Mouse (Mus musculus): Measurements from ENCODE around the gene Arrb1. TPM values are rescaled to one million over a fixed set of nuclear protein-coding genes. Genes with fewer than 3 reads are reported as not detected.
A peak's percentile ranks its signal among the peaks of the same experiment; 100 is the strongest.
"Not testable (repeated sequence)": the region's sequence is repeated elsewhere in the genome, so short reads cannot be mapped to it uniquely, and the experiment has no call there.

The Arrb1 gene
- polyA plus RNA-seq (2015; fragmentation: Nextera tagmentation; extraction: Ambion mirVana) = 15.1 and 16.6 TPM in 2 replicates

GRCm38 (mm10) chr7:99534901-99535735 lies at the start of gene Arrb1:
Gene Arrb1, plus strand, starts transcription at chr7:99535466.
- H3K27me3 ChIP-seq (replicated peaks) = no peaks in the 10 kb centered on the region
- H3K4me2 ChIP-seq = peak within 1 kb of the TSS; percentile 83
- peak within 1 kb of the TSS; percentile 93 for H3K27ac ChIP-seq (replicated peaks)
- no peaks in the 10 kb centered on the region for H3K9me3 ChIP-seq (replicated peaks)
- under 1% methylated on average over 67 of the region's 68 CpGs for WGBS
- peak; percentile 92 for ATAC-seq (ENCODE audit: low FRiP score)
- H3K36me3 ChIP-seq = no peaks in the 10 kb centered on the region
- peak within 1 kb of the TSS; percentile 75 for H3K9ac ChIP-seq (replicated peaks)
- H3K4me1 ChIP-seq = peaks cover 56% of the 10 kb centered on the region
- H3K4me3 ChIP-seq (replicated peaks) = peak within 1 kb of the TSS; percentile 66

GRCm38 (mm10) chr7:99489708-99490107 lies 45.6 kb upstream of the Arrb1 start:
- no peak for ATAC-seq (ENCODE audit: low FRiP score)
- Histone ChIP-seq H3K36me3 (no peaks in the 10 kb centered on the region), H3K9me3 (replicated peaks) (peaks cover 4% of the 10 kb centered on the region; the same call in 1 of the 2 replicates), H3K4me3 (replicated peaks) (no peak overlapping the region), H3K27me3 (replicated peaks) (peaks cover 10% of the 10 kb centered on the region; the same call in 1 of the 2 replicates), H3K27ac (replicated peaks) (no peak overlapping the region), H3K4me1 (no peaks in the 10 kb centered on the region), H3K9ac (replicated peaks) (no peak overlapping the region), H3K4me2 (no peak overlapping the region)
- WGBS = 77% methylated on average over 5 of the region's 5 CpGs

GRCm38 (mm10) chr7:99499128-99499527 lies 36.1 kb upstream of the Arrb1 start:
- Histone ChIP-seq H3K27me3 (replicated peaks) (no peaks in the 10 kb centered on the region), H3K4me2 (no peak overlapping the region), H3K27ac (replicated peaks) (no peak overlapping the region; the same call in 1 of the 2 replicates), H3K9ac (replicated peaks) (no peak overlapping the region), H3K36me3 (no peaks in the 10 kb centered on the region), H3K9me3 (replicated peaks) (no peaks in the 10 kb centered on the region), H3K4me3 (replicated peaks) (no peak overlapping the region), H3K4me1 (no peaks in the 10 kb centered on the region)
- ATAC-seq (ENCODE audit: low FRiP score) = no peak
- WGBS = 42% methylated on average over 1 of the region's 1 CpGs

GRCm38 (mm10) chr7:99500201-99500600 lies 35.1 kb upstream of the Arrb1 start:
- Histone ChIP-seq H3K4me1 (no peaks in the 10 kb centered on the region), H3K36me3 (no peaks in the 10 kb centered on the region), H3K27ac (replicated peaks) (no peak overlapping the region), H3K4me2 (no peak overlapping the region), H3K27me3 (replicated peaks) (no peaks in the 10 kb centered on the region), H3K9ac (replicated peaks) (no peak overlapping the region), H3K4me3 (replicated peaks) (no peak overlapping the region), H3K9me3 (replicated peaks) (no peaks in the 10 kb centered on the region)
- 8% methylated on average over 8 of the region's 8 CpGs for WGBS
- peak; percentile 85 for ATAC-seq (ENCODE audit: low FRiP score)

GRCm38 (mm10) chr7:99500655-99501054 lies 34.6 kb upstream of the Arrb1 start:
- Histone ChIP-seq H3K9me3 (replicated peaks) (no peaks in the 10 kb centered on the region), H3K4me1 (no peaks in the 10 kb centered on the region), H3K4me3 (replicated peaks) (no peak overlapping the region), H3K36me3 (no peaks in the 10 kb centered on the region), H3K4me2 (no peak overlapping the region), H3K27ac (replicated peaks) (no peak overlapping the region), H3K9ac (replicated peaks) (no peak overlapping the region), H3K27me3 (replicated peaks) (no peaks in the 10 kb centered on the region)
- no peak for ATAC-seq (ENCODE audit: low FRiP score)
- WGBS = 36% methylated on average over 5 of the region's 5 CpGs

GRCm38 (mm10) chr7:99501148-99501547 lies 34.1 kb upstream of the Arrb1 start:
- ATAC-seq (ENCODE audit: low FRiP score) = no peak
- H3K27me3 ChIP-seq (replicated peaks) = no peaks in the 10 kb centered on the region
- no peaks in the 10 kb centered on the region for H3K36me3 ChIP-seq
- H3K27ac ChIP-seq (replicated peaks) = no peak overlapping the region
- H3K4me1 ChIP-seq = no peaks in the 10 kb centered on the region
- H3K9ac ChIP-seq (replicated peaks) = no peak overlapping the region
- no peaks in the 10 kb centered on the region for H3K9me3 ChIP-seq (replicated peaks)
- 58% methylated on average over 1 of the region's 1 CpGs for WGBS
- no peak overlapping the region for H3K4me3 ChIP-seq (replicated peaks)
- no peak overlapping the region for H3K4me2 ChIP-seq

- Histone ChIP-seq H3K9me3 (replicated peaks) (no peaks in the 10 kb centered on the region), H3K4me1 (no peaks in the 10 kb centered on the region), H3K9ac (replicated peaks) (no peak overlapping the region), H3K4me3 (replicated peaks) (no peak overlapping the region), H3K27ac (replicated peaks) (no peak overlapping the region), H3K27me3 (replicated peaks) (no peaks in the 10 kb centered on the region), H3K4me2 (no peak overlapping the region), H3K36me3 (no peaks in the 10 kb centered on the region)
- ATAC-seq (ENCODE audit: low FRiP score) = no peak
Observed at GRCm38 (mm10) chr7:99504556-99504955, 30.7 kb upstream of the Arrb1 start.

- not testable (repeated sequence) for H3K9me3 ChIP-seq (replicated peaks); H3K4me3 ChIP-seq (replicated peaks); H3K36me3 ChIP-seq; H3K27ac ChIP-seq (replicated peaks); H3K4me2 ChIP-seq; H3K27me3 ChIP-seq (replicated peaks); ATAC-seq (ENCODE audit: low FRiP score); H3K4me1 ChIP-seq; H3K9ac ChIP-seq (replicated peaks)
- WGBS = 41% methylated on average over 2 of the region's 2 CpGs
Observed at GRCm38 (mm10) chr7:99508187-99508586, 27.1 kb upstream of the Arrb1 start.

GRCm38 (mm10) chr7:99510087-99510501 lies 25.2 kb upstream of the Arrb1 start:
- no peaks in the 10 kb centered on the region for H3K27me3 ChIP-seq (replicated peaks)
- no peaks in the 10 kb centered on the region for H3K9me3 ChIP-seq (replicated peaks)
- H3K9ac ChIP-seq (replicated peaks) = no peak overlapping the region
- peaks cover 10% of the 10 kb centered on the region for H3K4me1 ChIP-seq
- ATAC-seq (ENCODE audit: low FRiP score) = peak; percentile 87
- H3K36me3 ChIP-seq = no peaks in the 10 kb centered on the region
- H3K4me2 ChIP-seq = peak overlapping the region; percentile 44
- H3K27ac ChIP-seq (replicated peaks) = peak overlapping the region; percentile 79
- H3K4me3 ChIP-seq (replicated peaks) = no peak overlapping the region
- WGBS = 5% methylated on average over 8 of the region's 8 CpGs

GRCm38 (mm10) chr7:99516092-99516813 lies 19.0 kb upstream of the Arrb1 start:
- Histone ChIP-seq H3K4me3 (replicated peaks) (no peak overlapping the region), H3K36me3 (no peaks in the 10 kb centered on the region), H3K9me3 (replicated peaks) (no peaks in the 10 kb centered on the region), H3K4me1 (no peaks in the 10 kb centered on the region), H3K27me3 (replicated peaks) (no peaks in the 10 kb centered on the region), H3K4me2 (no peak overlapping the region), H3K27ac (replicated peaks) (no peak overlapping the region), H3K9ac (replicated peaks) (no peak overlapping the region)
- no peak for ATAC-seq (ENCODE audit: low FRiP score)
- 86% methylated on average over 9 of the region's 9 CpGs for WGBS

- 84% methylated on average over 3 of the region's 3 CpGs for WGBS
Observed at GRCm38 (mm10) chr7:99516814-99517157, 18.5 kb upstream of the Arrb1 start.

More at GRCm38 (mm10) chr7:99516814-99517157, 18.5 kb upstream of the Arrb1 start:
- H3K9ac ChIP-seq (replicated peaks) = no peak overlapping the region
- no peak overlapping the region for H3K4me3 ChIP-seq (replicated peaks)
- H3K27ac ChIP-seq (replicated peaks) = no peak overlapping the region
- no peaks in the 10 kb centered on the region for H3K27me3 ChIP-seq (replicated peaks)
- no peak for ATAC-seq (ENCODE audit: low FRiP score)
- H3K4me1 ChIP-seq = no peaks in the 10 kb centered on the region
- no peaks in the 10 kb centered on the region for H3K9me3 ChIP-seq (replicated peaks)
- H3K4me2 ChIP-seq = no peak overlapping the region
- H3K36me3 ChIP-seq = no peaks in the 10 kb centered on the region

Data from neural tube, embryonic 15.5 days (tissue).